Mouse (Mus musculus) CH12.LX (cell line): ENCODE results near the gene Ccdc162. TPM values are rescaled to one million over a fixed set of nuclear protein-coding genes. Genes with fewer than 3 reads are reported as not detected.

ENCODE experiments used
- DNase-seq: peaks from one replicate; pipeline ENCODE4 v3.0.0-alpha.2; 2013; ENCODE audit errors: extremely low read depth
- H3K27ac ChIP-seq: 2 replicates; pipeline ENCODE4 v1.5.1; 2012; ENCODE audit warnings: low read depth, mild to moderate bottlenecking, control low read depth, moderate library complexity; ENCODE audit not compliant: insufficient read depth
- H3K27me3 ChIP-seq: replicated peaks from 2 replicates; pipeline ENCODE3; 2012; ENCODE audit warnings: inconsistent platforms
- H3K36me3 ChIP-seq, 2 experiments: replicated peaks in 1 of 2; 2 replicates each; pipeline versions ENCODE3 to v1.6.1; 2012; ENCODE audit warnings: inconsistent platforms in 1 of 2, low read length in 1 of 2, mild to moderate bottlenecking in 1 of 2, mixed read lengths in 1 of 2, moderate library complexity in 1 of 2; ENCODE audit not compliant: control insufficient read depth in 1 of 2, insufficient read depth in 1 of 2
- H3K4me1 ChIP-seq, 2 experiments: 2 replicates each; pipeline ENCODE4 v1.6.1; 2012; ENCODE audit warnings: inconsistent platforms in 1 of 2, moderate library complexity in 1 of 2; ENCODE audit not compliant: insufficient read depth in 2 of 2, control insufficient read depth in 1 of 2
- H3K4me2 ChIP-seq: 2 replicates; pipeline ENCODE4 v1.6.1; 2012; ENCODE audit warnings: low read depth, mild to moderate bottlenecking, control low read depth; ENCODE audit not compliant: poor library complexity, insufficient read depth, severe bottlenecking
- H3K4me3 ChIP-seq, 3 experiments: fragments of 150-350 bp in 1 of 3; sonication (generic) in 1 of 3; replicated peaks in 1 of 3; 2 replicates each; pipeline versions ENCODE3 to v1.5.1; 2011 to 2012; ENCODE audit warnings: low read depth in 2 of 3, low read length in 2 of 3, mild to moderate bottlenecking in 2 of 3, moderate library complexity in 2 of 3, control low read depth in 1 of 3, improper control_type of control experiment in 1 of 3, inconsistent platforms in 1 of 3, mixed read lengths in 1 of 3; ENCODE audit not compliant: poor library complexity in 1 of 3
- H3K79me2 ChIP-seq: replicated peaks from 2 replicates; pipeline ENCODE4 v1.6.1; 2012; ENCODE audit warnings: mild to moderate bottlenecking, moderate library complexity; ENCODE audit not compliant: control insufficient read depth, poor library complexity, insufficient read depth, severe bottlenecking; ENCODE audit errors: extremely low read depth
- H3K9ac ChIP-seq: 2 replicates; pipeline ENCODE4 v1.6.1; 2012; ENCODE audit warnings: low read depth, mild to moderate bottlenecking, control low read depth, moderate library complexity; ENCODE audit not compliant: insufficient read depth
- H3K9me3 ChIP-seq: replicated peaks from 2 replicates; pipeline ENCODE3; 2012; ENCODE audit warnings: low read length, inconsistent platforms, mixed read lengths
- BHLHE40 ChIP-seq: IDR thresholded peaks from 2 replicates; pipeline ENCODE4 v1.6.1; 2011; ENCODE audit warnings: mild to moderate bottlenecking, low read depth, low read length, improper control_type of control experiment
- CTCF ChIP-seq, 2 experiments: IDR thresholded peaks in 1 of 2; conservative IDR thresholded peaks in 1 of 2; 2 replicates each; pipeline ENCODE4 v1.5.1; 2011 to 2012; ENCODE audit warnings: low read depth in 2 of 2, low read length in 2 of 2, improper control_type of control experiment in 1 of 2, inconsistent platforms in 1 of 2, mild to moderate bottlenecking in 1 of 2, moderate library complexity in 1 of 2
- ELF1 ChIP-seq: IDR thresholded peaks from 2 replicates; pipeline ENCODE4 v1.6.1; 2014; ENCODE audit warnings: low read depth, mild to moderate bottlenecking, inconsistent platforms, low read length, improper control_type of control experiment
- EP300 ChIP-seq: IDR thresholded peaks from 2 replicates; pipeline ENCODE4 v1.6.1; 2011; ENCODE audit warnings: low read length, improper control_type of control experiment
- GABPA ChIP-seq: IDR thresholded peaks from 2 replicates; pipeline ENCODE4 v1.6.1; 2012; ENCODE audit warnings: low read depth, low read length, improper control_type of control experiment, inconsistent platforms; ENCODE audit not compliant: insufficient replicate concordance
- KAT2A ChIP-seq: IDR thresholded peaks from 2 replicates; pipeline ENCODE4 v1.6.1; 2012; ENCODE audit warnings: low read length, improper control_type of control experiment, inconsistent platforms; ENCODE audit not compliant: insufficient replicate concordance
- MAFK ChIP-seq: IDR thresholded peaks from 2 replicates; pipeline ENCODE4 v1.6.1; 2011; ENCODE audit warnings: low read length, improper control_type of control experiment; ENCODE audit not compliant: insufficient replicate concordance
- MAX ChIP-seq: IDR thresholded peaks from 2 replicates; pipeline ENCODE4 v1.6.1; 2011; ENCODE audit warnings: low read length, improper control_type of control experiment
- MEF2A ChIP-seq: IDR thresholded peaks from 2 replicates; pipeline ENCODE4 v1.6.1; 2014; ENCODE audit warnings: low read depth, mild to moderate bottlenecking, inconsistent platforms, low read length, improper control_type of control experiment, borderline replicate concordance
- SIN3A ChIP-seq: IDR thresholded peaks from 2 replicates; pipeline ENCODE4 v1.6.1; 2012; ENCODE audit warnings: low read length, improper control_type of control experiment, inconsistent platforms
- UBTF ChIP-seq: IDR thresholded peaks from 2 replicates; pipeline ENCODE4 v1.6.1; 2012; ENCODE audit warnings: low read depth, mild to moderate bottlenecking, inconsistent platforms, low read length, improper control_type of control experiment, moderate library complexity
- USF2 ChIP-seq: conservative IDR thresholded peaks from 2 replicates; pipeline ENCODE4 v1.6.1; 2011; ENCODE audit warnings: low read depth, low read length, improper control_type of control experiment
- ZC3H11A ChIP-seq: IDR thresholded peaks from 2 replicates; pipeline ENCODE4 v1.6.1; 2012; ENCODE audit warnings: low read depth, mild to moderate bottlenecking, inconsistent platforms, low read length, improper control_type of control experiment
- ZKSCAN1 ChIP-seq: IDR thresholded peaks from 2 replicates; pipeline ENCODE4 v1.6.1; 2012; ENCODE audit warnings: low read depth, inconsistent platforms, low read length, improper control_type of control experiment, borderline replicate concordance
- ZNF384 ChIP-seq: IDR thresholded peaks from 2 replicates; pipeline ENCODE4 v1.6.1; 2012; ENCODE audit warnings: low read depth, low read length, improper control_type of control experiment, inconsistent platforms
- dilution Hi-C: fragments of 300-500 bp; cut with MboI; formaldehyde crosslinking; loops from 2 replicates; pipeline ENCODE4 v1.14.3; 2020; ENCODE audit warnings: low sequenced_read_pairs; ENCODE audit not compliant: extremely low pct_unique_long_range_greater_than_20kb, extremely low pct_ligation_motif_present
- in situ Hi-C: fragments of 300-500 bp; cut with MboI; formaldehyde crosslinking; loops from 3 replicates; pipeline ENCODE4 v1.14.3; 2019; ENCODE audit warnings: low sequenced_read_pairs, low pct_ligation_motif_present, low pct_unique_long_range_greater_than_20kb, mixed read lengths
- polyA plus RNA-seq: library from polyadenylated mRNA; unstranded; fragments of >175 nt; gene quantifications from 2 replicates; pipeline ENCODE4 v1.2.1, GENCODE M21; 2012; ENCODE audit warnings: low read depth; ENCODE audit not compliant: insufficient read length
- total RNA-seq, 2 experiments: library from RNA; depleted of rRNA; stranded (reverse); fragments of 300-350 nt in 1 of 2; fragments of >200 nt in 1 of 2; gene quantifications; 2 replicates each; pipeline ENCODE4 v1.2.3; 2012 to 2014

The Ccdc162 gene
- total and polyA plus RNA-seq, 3 experiments, result 0.64 to 1.3 (median 1.3) TPM

DNA sequence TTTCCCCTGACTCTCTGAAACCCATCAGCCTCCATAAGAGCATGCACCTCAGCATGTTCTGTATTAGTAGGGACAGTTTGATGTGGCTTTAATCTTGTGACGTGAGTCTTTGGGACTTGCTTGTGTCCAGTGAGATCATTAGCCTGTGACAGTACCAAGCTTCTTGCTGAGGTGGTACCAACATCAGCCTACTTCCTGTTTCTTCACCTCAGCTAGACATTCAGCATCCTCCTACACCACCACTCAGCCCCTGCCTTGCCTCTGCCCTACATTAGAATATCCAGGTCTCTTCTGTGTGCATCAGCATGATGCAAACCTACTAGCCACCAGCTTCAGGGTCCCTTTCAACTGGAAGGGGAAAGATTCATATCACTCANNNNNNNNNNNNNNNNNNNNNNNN lies 113.8 kb downstream of the Ccdc162 start:
- Histone ChIP-seq H3K27me3 (no peaks in the 10 kb centered on the region), H3K79me2 (no peaks in the 10 kb centered on the region), H3K9ac (no peak overlapping the region), H3K4me1 (peaks cover 10 to 46% of the 10 kb centered on the region in 2 experiments), H3K4me2 (no peak overlapping the region), H3K9me3 (no peaks in the 10 kb centered on the region), H3K36me3 (no peaks in the 10 kb centered on the region), H3K27ac (no peak overlapping the region), H3K4me3 (no peak overlapping the region)
- TF ChIP-seq ZNF384, result no peak
- no peak for TF ChIP-seq GABPA
- TF ChIP-seq ELF1, result 0 out of 2 replicates have a peak, but pooled peaks have one; percentile 20
- TF ChIP-seq CTCF (conservative IDR thresholded peaks at IDR 0.05 in 1 of 2, IDR thresholded peaks at IDR 0.05 in 1 of 2; ENCODE audit: low read depth in 2 of 2, low read length in 2 of 2), result no peak
- TF ChIP-seq KAT2A, result no peak
- in situ Hi-C loops, result loop anchor here (5.0 kb wide), 1 partner anchor 80 kb away; no protein-coding TSS in a partner anchor
- dilution Hi-C loops, result no loop called here
- DNase-seq, result no peak

DNA sequence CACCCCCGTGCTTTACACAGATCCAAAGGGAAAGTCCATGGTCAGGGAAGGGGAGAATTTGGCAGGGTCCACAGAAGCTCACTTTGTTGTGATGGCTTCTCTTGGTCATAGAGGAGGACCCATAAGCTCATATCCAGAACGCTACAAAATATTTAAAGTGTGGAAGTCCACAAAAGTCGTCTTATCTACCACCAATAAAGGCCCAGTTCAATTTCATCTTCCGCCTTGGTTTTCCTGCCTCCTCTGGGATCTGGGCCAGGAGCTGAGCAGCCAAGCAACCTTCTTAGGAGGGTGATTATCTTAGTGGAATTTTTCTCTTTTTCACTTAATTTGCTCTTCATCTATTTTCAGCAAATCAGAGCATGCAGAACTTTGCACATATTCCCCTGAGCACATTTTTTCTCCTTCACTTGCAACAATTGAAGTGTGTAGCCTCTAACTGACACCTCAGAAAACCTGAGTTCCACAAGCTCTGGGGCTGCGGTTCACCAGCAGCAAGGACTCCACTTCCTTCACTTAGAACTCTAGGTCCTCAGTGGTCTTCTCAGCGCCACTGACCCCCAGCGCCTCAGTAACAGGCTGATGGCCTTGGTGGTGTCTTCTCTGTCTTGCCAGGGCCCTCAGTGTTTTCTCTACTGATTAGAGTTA lies 114.4 kb downstream of the Ccdc162 start:
- no peak for DNase-seq
- no peak for TF ChIP-seq ZC3H11A
- no peak for TF ChIP-seq EP300
- no peak for TF ChIP-seq SIN3A
- TF ChIP-seq MAFK, result no peak
- TF ChIP-seq MEF2A, result no peak
- no peak for TF ChIP-seq USF2
- TF ChIP-seq MAX, result no peak
- no peak for TF ChIP-seq BHLHE40
- no peak for TF ChIP-seq UBTF
- no peak for TF ChIP-seq ZKSCAN1
- no peak for TF ChIP-seq GABPA
- no peak for TF ChIP-seq CTCF (conservative IDR thresholded peaks at IDR 0.05 in 1 of 2, IDR thresholded peaks at IDR 0.05 in 1 of 2; ENCODE audit: low read depth in 2 of 2, low read length in 2 of 2)
- dilution Hi-C loops (no loop called here), in situ Hi-C loops (loop anchor here (5.0 kb wide), 1 partner anchor 80 kb away; no protein-coding TSS in a partner anchor)
- Histone ChIP-seq H3K4me3 (no peak overlapping the region), H3K9me3 (no peaks in the 10 kb centered on the region), H3K79me2 (no peaks in the 10 kb centered on the region), H3K36me3 (no peaks in the 10 kb centered on the region), H3K27ac (no peak overlapping the region), H3K4me1 (peaks cover 10 to 52% of the 10 kb centered on the region in 2 experiments), H3K27me3 (no peaks in the 10 kb centered on the region), H3K9ac (no peak overlapping the region), H3K4me2 (no peak overlapping the region)
